Mouse (Mus musculus): ENCODE measurements around the gene Rhoj.

GRCm38 (mm10) chr12:75450592-75450991 is 142.5 kb downstream of the Rhoj start:
- no peak for TF ChIP-seq GATA1 (IDR thresholded peaks at IDR 0.05; ENCODE audit: low read length)
- no peak for TF ChIP-seq TAL1 (IDR thresholded peaks at IDR 0.05; ENCODE audit: low read length)

All from erythroblast, embryonic 14.5 days (primary cell).